Mouse (Mus musculus) B cell, adult 67 days (primary cell): Measurements from ENCODE around the gene Crtc2. TPM values are rescaled to one million over a fixed set of nuclear protein-coding genes. Genes with fewer than 3 reads are reported as not detected.

ENCODE experiments used
- total RNA-seq, 2 experiments: library from RNA; stranded (reverse); gene quantifications; 4 replicates each; pipeline ENCODE4 v1.2.4; 2023

Gene Crtc2
- total RNA-seq: 100 to 1,000 TPM; 193 to 194 TPM

DNA sequence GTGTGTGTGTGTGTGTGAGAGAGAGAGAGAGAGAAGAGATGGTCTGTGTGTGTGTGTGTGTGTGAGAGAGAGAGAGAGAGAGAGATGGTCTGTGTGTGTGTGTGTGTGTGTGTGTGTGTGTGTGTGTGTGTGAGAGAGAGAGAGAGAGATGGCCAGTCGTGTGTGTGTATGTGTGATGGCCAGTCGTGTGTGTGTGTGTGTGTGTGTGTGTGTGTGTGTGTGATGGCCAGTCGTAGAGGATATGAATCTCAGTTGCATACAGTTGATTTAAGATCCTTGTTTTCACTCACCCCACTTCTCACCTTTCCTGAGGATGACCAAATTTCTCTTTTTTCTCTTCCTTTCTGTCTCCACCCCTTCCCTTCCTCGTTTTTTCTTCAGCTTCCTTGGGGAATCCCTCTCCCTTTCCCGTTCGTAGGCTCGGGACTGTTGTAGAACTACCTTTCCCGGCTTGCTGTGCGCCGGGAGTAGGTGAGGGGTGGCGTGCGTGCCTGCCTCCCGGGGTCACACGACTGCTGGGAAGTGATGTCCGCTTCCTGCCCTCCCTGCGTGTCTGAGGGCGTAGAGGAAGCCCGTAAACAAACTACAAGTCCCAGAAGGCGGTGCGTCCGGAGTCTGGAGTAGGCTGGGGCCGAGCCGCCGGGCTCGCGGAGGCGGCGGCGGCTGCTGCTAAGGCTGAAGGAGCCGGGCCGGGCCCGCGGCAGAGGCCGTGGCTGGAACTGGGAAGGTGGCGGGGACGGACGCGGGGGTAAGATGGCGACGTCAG is at the start of gene Crtc2:
TSS of gene Crtc2 (plus strand) at position 511 of the 766 bp plus-strand sequence.

DNA sequence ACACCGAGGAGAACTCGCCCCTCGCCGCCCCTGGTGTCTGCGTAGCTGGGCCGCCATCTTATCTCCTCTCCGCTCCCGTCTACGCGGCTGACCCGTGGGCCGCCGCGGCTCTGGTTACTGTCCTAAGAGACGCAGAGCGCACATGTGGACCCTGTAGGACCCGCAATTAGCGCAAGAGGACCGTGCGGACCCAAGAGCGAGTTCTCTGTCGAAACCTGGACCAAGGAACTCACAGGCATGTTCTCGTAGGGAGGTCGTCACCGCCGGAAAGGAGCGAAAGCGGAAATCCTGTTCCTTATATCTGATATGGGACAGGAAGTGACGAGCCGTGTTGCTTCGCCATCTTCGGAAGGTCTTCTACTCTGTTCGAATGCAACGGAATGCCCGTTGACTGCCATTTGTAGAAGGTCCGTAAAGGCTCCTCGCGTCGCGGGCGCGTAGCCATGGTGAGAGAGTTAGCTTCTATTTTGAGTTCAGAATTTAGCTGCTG is 40.5 kb upstream of the Crtc2 start, which contains the start of the genes Rps27 and Rab13:
TSS of gene Rps27 (minus strand) at position 275 of the 490 bp plus-strand sequence.
TSS of gene Rab13 (plus strand) at position 319 of the 490 bp plus-strand sequence.

DNA sequence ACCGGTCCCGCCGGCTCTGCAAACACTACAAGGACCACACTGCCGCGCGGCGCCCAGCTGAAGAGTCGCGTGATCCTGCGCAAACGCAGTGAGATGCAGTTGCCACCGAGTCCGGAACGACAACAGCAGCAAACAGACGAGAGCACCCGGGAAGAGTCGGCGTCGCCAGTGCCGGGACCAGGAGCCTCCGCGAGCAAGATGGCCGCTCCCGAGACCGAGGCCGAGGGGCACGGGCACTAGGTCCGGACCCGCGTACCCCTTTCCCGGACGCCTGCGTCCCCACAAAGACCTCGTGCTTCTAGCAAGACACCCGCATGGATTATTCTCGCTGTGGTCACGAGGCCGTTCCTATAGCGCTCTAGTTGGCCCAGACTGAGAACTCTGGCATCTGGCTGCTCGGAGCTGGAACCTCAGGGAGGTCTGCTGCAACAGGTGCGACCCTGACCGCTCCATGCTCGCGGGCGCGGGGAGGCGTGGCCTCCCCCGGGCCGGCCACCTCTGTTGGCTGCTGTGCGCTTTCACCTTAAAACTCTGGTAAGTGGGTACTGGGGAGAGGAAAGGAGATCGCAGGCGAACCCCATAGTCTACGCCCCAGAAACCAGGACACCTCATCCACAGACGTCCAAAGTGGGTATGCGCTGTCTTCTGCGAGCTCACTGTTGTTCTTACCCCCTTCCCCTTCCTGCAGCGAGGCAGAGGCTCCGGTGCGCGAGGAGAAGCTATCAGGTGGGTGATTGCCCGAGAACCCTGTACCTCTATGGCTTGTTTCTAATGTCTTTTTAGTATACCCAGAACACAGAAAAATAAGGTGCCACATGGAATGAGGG is 22.2 kb upstream of the Crtc2 start, which contains the start of gene Jtb:
TSS of gene Jtb (plus strand) at position 91 of the 827 bp plus-strand sequence.

DNA sequence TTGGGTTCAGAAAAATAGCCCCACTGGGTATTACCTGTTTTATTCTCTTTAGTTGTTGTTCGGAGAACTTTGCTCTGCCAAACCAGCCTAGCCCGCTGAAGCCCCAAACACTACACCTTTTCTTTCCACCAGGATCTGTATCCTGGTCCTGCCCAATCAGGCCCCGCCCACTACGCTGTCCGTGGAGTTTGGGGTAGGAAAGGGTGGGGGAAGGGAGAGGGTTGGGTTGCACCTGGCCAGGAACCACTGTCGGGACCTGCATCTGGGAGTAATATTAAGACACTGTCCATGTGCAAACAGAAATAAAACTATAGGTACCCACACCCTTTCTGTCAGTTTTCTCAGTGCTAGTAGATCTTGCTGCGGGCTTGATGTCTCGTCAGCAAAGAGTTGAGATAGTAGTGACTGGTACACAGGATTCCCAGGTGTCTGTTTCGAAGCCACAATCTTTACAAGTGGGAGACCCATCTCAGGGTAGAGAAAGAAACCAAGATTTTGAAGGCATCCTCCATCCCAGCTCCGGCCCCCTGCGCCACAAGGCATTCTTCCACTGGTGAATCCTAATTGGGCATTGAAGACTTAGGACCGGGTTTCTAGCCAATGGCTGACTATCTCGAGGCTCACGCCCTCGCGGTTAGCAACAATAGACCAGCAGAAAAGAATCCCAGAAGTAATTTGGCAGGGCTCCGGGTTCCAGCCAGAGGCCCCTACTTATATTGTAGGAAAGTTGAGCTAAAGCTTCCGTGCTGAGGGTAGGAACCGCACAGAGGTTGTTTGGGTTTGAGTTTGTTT is 10.8 kb upstream of the Crtc2 start, which contains the start of gene Creb3l4:
TSS of gene Creb3l4 (minus strand) at position 529 of the 792 bp plus-strand sequence.

DNA sequence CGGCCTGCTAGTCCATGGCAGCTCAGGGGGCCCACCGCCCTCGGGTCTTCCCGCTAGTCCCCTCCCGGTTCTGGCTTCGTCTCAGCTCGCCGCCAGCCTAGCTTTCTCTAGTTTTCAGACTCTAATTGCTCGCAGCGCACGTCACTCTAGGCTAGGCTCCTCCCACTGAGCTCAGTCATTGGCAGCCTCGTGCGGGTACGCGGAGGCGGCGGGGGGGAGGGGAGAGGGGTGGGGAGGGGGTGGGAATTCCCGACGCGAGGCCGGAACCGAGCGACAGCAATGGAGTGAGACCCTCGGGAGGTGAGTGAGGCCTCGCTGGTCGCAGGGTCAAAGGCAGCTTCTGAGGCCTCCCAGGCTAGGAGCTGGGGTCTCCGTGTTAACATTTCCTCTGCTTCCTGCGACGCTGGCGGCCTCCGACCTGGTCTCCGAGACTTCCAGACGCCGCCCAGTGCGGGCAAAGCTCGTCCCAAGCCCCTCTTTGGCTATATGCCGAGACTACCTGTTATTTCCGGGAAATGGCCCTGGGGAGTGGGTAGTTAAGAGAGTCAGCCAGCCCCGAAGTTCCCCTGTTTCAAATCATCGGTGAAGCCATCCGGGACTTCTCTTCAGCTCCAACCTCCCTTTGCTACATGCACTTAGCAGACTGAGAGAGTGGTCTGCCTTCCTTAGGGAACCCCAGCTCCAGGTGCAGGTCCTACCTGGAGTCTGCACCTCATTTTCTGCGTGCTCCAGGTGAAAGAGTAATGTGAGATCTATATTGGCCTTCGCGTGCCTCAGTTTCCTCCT is 5.8 kb upstream of the Crtc2 start, which contains the start of gene Slc39a1:
TSS of gene Slc39a1 (plus strand) at position 213 of the 786 bp plus-strand sequence.

GRCm38 (mm10) chr3:90265034-90265931 is 11.3 kb downstream of the Crtc2 start, which contains the start of gene Dennd4b:
TSS of gene Dennd4b (plus strand) at chr3:90265185.

DNA sequence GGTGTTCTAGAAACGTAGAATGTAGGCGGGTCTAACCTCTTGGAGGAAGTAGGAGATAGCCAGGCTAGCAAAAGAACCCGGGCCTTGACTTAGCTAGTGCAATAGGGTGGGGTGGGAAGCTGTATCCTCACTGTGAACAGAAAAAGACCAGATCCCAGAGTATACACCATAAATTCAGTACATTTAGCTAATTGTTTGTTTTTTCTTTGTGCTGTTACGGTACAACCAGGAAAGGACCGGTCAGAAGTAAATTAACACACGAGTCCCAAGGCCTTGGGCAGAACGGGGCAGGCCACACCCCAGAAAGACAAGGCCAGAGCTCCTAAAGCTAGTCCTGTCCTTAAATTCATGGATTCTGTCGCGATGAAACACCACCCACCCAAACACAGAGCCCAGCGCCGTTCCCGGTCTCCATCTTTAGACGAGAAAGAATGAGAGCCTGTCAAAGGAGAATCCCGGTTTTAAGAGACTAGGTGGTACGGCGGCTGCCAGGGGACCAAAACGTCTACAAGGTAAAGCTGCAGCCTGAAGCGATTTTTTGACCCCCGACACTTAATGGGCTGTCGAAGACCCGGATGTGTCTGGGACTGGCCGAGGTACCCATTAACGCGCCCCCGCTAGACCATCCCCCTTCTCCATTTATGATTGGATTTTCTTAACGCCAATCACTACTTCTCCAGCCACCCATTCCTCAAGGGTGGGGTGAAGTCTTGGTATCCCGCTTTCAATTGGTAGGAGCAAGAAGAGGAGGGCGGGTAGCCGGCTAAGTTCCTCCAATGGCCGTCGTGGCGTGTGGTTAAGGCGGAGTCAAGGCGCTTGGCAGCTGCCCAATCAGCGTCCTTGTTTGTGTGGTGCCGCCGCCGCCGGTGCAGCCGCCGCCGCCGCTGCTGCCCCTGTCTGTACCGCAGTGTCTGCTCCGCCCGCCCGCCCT is 38.6 kb downstream of the Crtc2 start, which contains the start of gene Gatad2b:
TSS of gene Gatad2b (plus strand) at position 834 of the 931 bp plus-strand sequence.

Other genes with a start within 250 kb of the Crtc2 start
- gene 4933434E20Rik, start 202.5 kb upstream of the Crtc2 start, total RNA-seq: 100 to 1,000 TPM; 127 to 129 TPM
- gene Ubap2l, start 201.5 kb upstream of the Crtc2 start, total RNA-seq: 100 to 1,000 TPM; 320 to 321 TPM
- 100 to 1,000 TPM; 521 to 571 TPM for gene Tpm3, start 181.5 kb upstream of the Crtc2 start, total RNA-seq
- gene Nup210l, start 150.0 kb upstream of the Crtc2 start, total RNA-seq: 1 to 10 TPM; 1.7 to 2.3 TPM
- gene Rps27, start 40.5 kb upstream of the Crtc2 start, total RNA-seq: over 10,000 TPM; 10,037 to 10,069 TPM
- gene Rab13, start 40.5 kb upstream of the Crtc2 start, total RNA-seq: not detected
- 10 to 100 TPM; 88.8 to 93.1 TPM for gene Jtb, start 22.6 kb upstream of the Crtc2 start, total RNA-seq
- gene Creb3l4, start 10.7 kb upstream of the Crtc2 start, total RNA-seq: not detected
- 10 to 100 TPM; 33.9 to 37.5 TPM for gene Slc39a1, start 6.0 kb upstream of the Crtc2 start, total RNA-seq
- 100 to 1,000 TPM; 180 TPM for gene Dennd4b, start 11.0 kb downstream of the Crtc2 start, total RNA-seq
- 100 to 1,000 TPM; 120 to 129 TPM for gene Gatad2b, start 39.0 kb downstream of the Crtc2 start, total RNA-seq
- gene Slc27a3, start 135.8 kb downstream of the Crtc2 start, total RNA-seq: 1 to 10 TPM; 1.4 to 3.3 TPM
- gene Ints3, start 179.5 kb downstream of the Crtc2 start, total RNA-seq: 10 to 100 TPM; 60.8 to 63.6 TPM
- not detected for gene Npr1, start 211.7 kb downstream of the Crtc2 start, total RNA-seq
- gene Ilf2, start 222.0 kb downstream of the Crtc2 start, total RNA-seq: 10 to 100 TPM; 93.4 to 97.9 TPM
- 10 to 100 TPM; 63.2 to 64.4 TPM for gene Snapin, start 236.9 kb downstream of the Crtc2 start, total RNA-seq